In genomic region chr11:101052751-101053473, GRCm38 (mm10) we compare ENCODE assay signal across 12 mouse cellular contexts. TPM values are rescaled to one million over a fixed set of nuclear protein-coding genes. Genes with fewer than 3 reads are reported as not detected.
A peak's percentile ranks its signal among the peaks of the same experiment; 100 is the strongest.
DNase-seq lines count a peak whose midpoint lies in the region; ATAC-seq and TF ChIP-seq lines count a peak whose summit lies in the region.
"Had no signal": no experiment of that assay in that cellular context is flagged by ENCODE, and none has a peak within 500 bp of the region (broad histone marks: within the 10 kb centered on the region; RNA-seq: fewer than 3 reads in every experiment).

No protein-coding gene starts in this region.

- intact Hi-C loops in left cerebral cortex, adult 2 months (cut with DNase I), result no loop called here
- intact Hi-C loops in left cerebral cortex, postnatal 4 days (cut with DNase I), result no loop called here
- intact Hi-C loops in gastrocnemius, postnatal 14 days (cut with DNase I; ENCODE audit: low total_unique reads), result loop anchor here (10.0 kb wide), 1 partner anchor 158 kb away; no protein-coding TSS in a partner anchor

- no peak overlapping the region for H3K4me2 ChIP-seq in intestine, embryonic 15.5 days (replicated peaks)
- no peak overlapping the region for H3K4me2 ChIP-seq in stomach, embryonic 16.5 days (ENCODE audit: low read depth, low read length)
- H3K4me2 ChIP-seq: embryonic facial prominence, embryonic 12.5 days; hindbrain, embryonic 12.5 days; limb, embryonic 12.5 days had no signal

- H3K9ac ChIP-seq in intestine, embryonic 15.5 days, result no peak overlapping the region
- H3K9ac ChIP-seq in stomach, embryonic 16.5 days (ENCODE audit: low read length), result peak overlapping the region; percentile 50
- H3K9ac ChIP-seq: embryonic facial prominence, embryonic 12.5 days; hindbrain, embryonic 12.5 days; limb, embryonic 12.5 days had no signal

- peaks cover 26% of the 10 kb centered on the region for H3K4me1 ChIP-seq in intestine, embryonic 15.5 days (replicated peaks)
- peaks cover 30% of the 10 kb centered on the region for H3K4me1 ChIP-seq in stomach, embryonic 16.5 days (ENCODE audit: control insufficient read depth, insufficient read depth, low read length)
- H3K4me1 ChIP-seq: embryonic facial prominence, embryonic 12.5 days; hindbrain, embryonic 12.5 days; limb, embryonic 12.5 days had no signal

- WGBS in intestine, embryonic 15.5 days, result 70% methylated on average over 10 of the region's 10 CpGs
- 69% methylated on average over 10 of the region's 10 CpGs for WGBS in stomach, embryonic 16.5 days

- peak; percentile 79 for ATAC-seq in intestine, embryonic 15.5 days
- ATAC-seq in stomach, embryonic 16.5 days (ENCODE audit: insufficient read depth, low FRiP score), result peak; percentile 54; the same call in 1 of the 2 replicates

- no peak overlapping the region for H3K4me3 ChIP-seq in left cerebral cortex, adult 2 months
- no peak overlapping the region for H3K4me3 ChIP-seq in intestine, embryonic 15.5 days (replicated peaks)
- no peak overlapping the region for H3K4me3 ChIP-seq in stomach, embryonic 16.5 days (replicated peaks; ENCODE audit: low read length)
- H3K4me3 ChIP-seq: embryonic facial prominence, embryonic 12.5 days; hindbrain, embryonic 12.5 days; limb, embryonic 12.5 days had no signal

- DNase-seq in left cerebral cortex, adult 2 months (ENCODE audit: extremely low spot score in 1 of 2, low spot score in 2 of 2), result no peak
- DNase-seq in left cerebral cortex, postnatal 4 days, result no peak
- peak; percentile 84 for DNase-seq in gastrocnemius, postnatal 14 days
- DNase-seq in layer of hippocampus, adult 18-20 months (ENCODE audit: low spot score in 2 of 2), result no peak
- no peak for DNase-seq in thymus, adult 18-20 months
- DNase-seq in B cell, adult 2 months, result no peak
- DNase-seq: adrenal gland, postnatal 25 days had no signal

- no peaks in the 10 kb centered on the region for H3K9me3 ChIP-seq in intestine, embryonic 15.5 days
- H3K9me3 ChIP-seq in stomach, embryonic 16.5 days (replicated peaks; ENCODE audit: control insufficient read depth, low read length), result no peaks in the 10 kb centered on the region
- H3K9me3 ChIP-seq: hindbrain, embryonic 12.5 days; limb, embryonic 12.5 days had no signal

- peak overlapping the region; percentile 67 for H3K27ac ChIP-seq in left cerebral cortex, adult 2 months
- peak overlapping the region; percentile 65 for H3K27ac ChIP-seq in intestine, embryonic 15.5 days
- peak overlapping the region; percentile 91 for H3K27ac ChIP-seq in stomach, embryonic 16.5 days (ENCODE audit: low read length)
- H3K27ac ChIP-seq: embryonic facial prominence, embryonic 12.5 days; hindbrain, embryonic 12.5 days; limb, embryonic 12.5 days had no signal

- H3K27me3 ChIP-seq in intestine, embryonic 15.5 days (replicated peaks), result no peaks in the 10 kb centered on the region
- H3K27me3 ChIP-seq in stomach, embryonic 16.5 days (ENCODE audit: control insufficient read depth, insufficient read depth, low read length), result no peaks in the 10 kb centered on the region
- H3K27me3 ChIP-seq: embryonic facial prominence, embryonic 12.5 days; hindbrain, embryonic 12.5 days; limb, embryonic 12.5 days had no signal

- TF ChIP-seq CTCF in left cerebral cortex, adult 2 months (IDR thresholded peaks at IDR 0.05), result no peak

- H3K36me3 ChIP-seq in intestine, embryonic 15.5 days, result peaks cover 5% of the 10 kb centered on the region; the same call in 1 of the 2 replicates
- H3K36me3 ChIP-seq in stomach, embryonic 16.5 days (ENCODE audit: control insufficient read depth, insufficient read depth, low read length), result peaks cover 9% of the 10 kb centered on the region; the same call in 1 of the 2 replicates

RNA-seq across cellular contexts. Expression of gene Naglu, which starts 16.9 kb away (rescaled TPM):
- 1 to 10 TPM; 8.3 TPM for total RNA-seq in left cerebral cortex, adult 2 months (2021)
- 1 to 10 TPM; 8.3 to 9.6 TPM for total RNA-seq in left cerebral cortex, postnatal 4 days (2021)
- total RNA-seq in gastrocnemius, postnatal 14 days (2021), result 1 to 10 TPM; 6.2 to 7.4 TPM
- polyA plus RNA-seq in intestine, embryonic 15.5 days (2015; fragmentation: Nextera tagmentation; extraction: Ambion mirVana), result 14.9 and 16.4 TPM in 2 replicates
- polyA plus RNA-seq in stomach, embryonic 16.5 days (2015; fragmentation: Nextera tagmentation; extraction: Ambion mirVana), result 17.0 and 17.2 TPM in 2 replicates
- total RNA-seq in layer of hippocampus, adult 18-20 months (2021), result 1 to 10 TPM; 6.9 to 8.6 TPM

RNA-seq across cellular contexts. Expression of gene Hsd17b1, which starts 25.3 kb away (rescaled TPM):
- total RNA-seq in left cerebral cortex, adult 2 months (2021), result 1 to 10 TPM in 1 of 2 experiments, under 1 TPM in 1; 0.87 to 1.5 TPM
- under 1 TPM; 0.52 to 0.76 TPM for total RNA-seq in left cerebral cortex, postnatal 4 days (2021)
- under 1 TPM in 1 of 2 experiments, not detected in 1; 0.29 TPM for total RNA-seq in gastrocnemius, postnatal 14 days (2021)
- polyA plus RNA-seq in intestine, embryonic 15.5 days (2015; fragmentation: Nextera tagmentation; extraction: Ambion mirVana), result not detected in 2 replicates
- polyA plus RNA-seq in stomach, embryonic 16.5 days (2015; fragmentation: Nextera tagmentation; extraction: Ambion mirVana), result 0.30 TPM in 1 of 2 replicates, not detected in the other
- 1 to 10 TPM in 1 of 2 experiments, under 1 TPM in 1; 0.66 to 1.5 TPM for total RNA-seq in layer of hippocampus, adult 18-20 months (2021)
- polyA plus RNA-seq: limb, embryonic 12.5 days had no signal

RNA-seq across cellular contexts. Expression of gene Coasy, which starts 29.5 kb away (rescaled TPM):
- total RNA-seq in left cerebral cortex, adult 2 months (2021), result 10 to 100 TPM; 22.5 to 24.1 TPM
- 10 to 100 TPM; 28.3 to 32.0 TPM for total RNA-seq in left cerebral cortex, postnatal 4 days (2021)
- 1 to 10 TPM; 8.1 to 9.5 TPM for total RNA-seq in gastrocnemius, postnatal 14 days (2021)
- 41.8 and 43.9 TPM in 2 replicates for polyA plus RNA-seq in intestine, embryonic 15.5 days (2015; fragmentation: Nextera tagmentation; extraction: Ambion mirVana)
- polyA plus RNA-seq in stomach, embryonic 16.5 days (2015; fragmentation: Nextera tagmentation; extraction: Ambion mirVana), result 38.9 and 41.8 TPM in 2 replicates
- total RNA-seq in layer of hippocampus, adult 18-20 months (2021), result 10 to 100 TPM; 24.5 to 25.7 TPM

RNA-seq across cellular contexts. Expression of gene Mlx, which starts 34.2 kb away (rescaled TPM):
- total RNA-seq in left cerebral cortex, adult 2 months (2021), result 10 to 100 TPM; 41.1 to 44.7 TPM
- total RNA-seq in left cerebral cortex, postnatal 4 days (2021), result 10 to 100 TPM; 39.0 to 47.3 TPM
- 10 to 100 TPM; 10.8 to 12.4 TPM for total RNA-seq in gastrocnemius, postnatal 14 days (2021)
- polyA plus RNA-seq in intestine, embryonic 15.5 days (2015; fragmentation: Nextera tagmentation; extraction: Ambion mirVana), result 65.0 and 65.4 TPM in 2 replicates
- polyA plus RNA-seq in stomach, embryonic 16.5 days (2015; fragmentation: Nextera tagmentation; extraction: Ambion mirVana), result 57.4 and 60.5 TPM in 2 replicates
- 10 to 100 TPM; 41.6 to 44.3 TPM for total RNA-seq in layer of hippocampus, adult 18-20 months (2021)

RNA-seq across cellular contexts. Expression of gene Psmc3ip, which starts 42.3 kb away (rescaled TPM):
- total RNA-seq in left cerebral cortex, adult 2 months (2021), result 1 to 10 TPM; 2.7 to 3.1 TPM
- 1 to 10 TPM; 7.7 to 9.1 TPM for total RNA-seq in left cerebral cortex, postnatal 4 days (2021)
- 1 to 10 TPM; 1.1 to 1.5 TPM for total RNA-seq in gastrocnemius, postnatal 14 days (2021)
- polyA plus RNA-seq in intestine, embryonic 15.5 days (2015; fragmentation: Nextera tagmentation; extraction: Ambion mirVana), result 22.6 and 23.4 TPM in 2 replicates
- polyA plus RNA-seq in stomach, embryonic 16.5 days (2015; fragmentation: Nextera tagmentation; extraction: Ambion mirVana), result 21.4 and 23.4 TPM in 2 replicates
- 1 to 10 TPM; 3.4 to 5.4 TPM for total RNA-seq in layer of hippocampus, adult 18-20 months (2021)
